Mouse (Mus musculus): ENCODE measurements around the gene Rec114.

Gene Rec114

DNA sequence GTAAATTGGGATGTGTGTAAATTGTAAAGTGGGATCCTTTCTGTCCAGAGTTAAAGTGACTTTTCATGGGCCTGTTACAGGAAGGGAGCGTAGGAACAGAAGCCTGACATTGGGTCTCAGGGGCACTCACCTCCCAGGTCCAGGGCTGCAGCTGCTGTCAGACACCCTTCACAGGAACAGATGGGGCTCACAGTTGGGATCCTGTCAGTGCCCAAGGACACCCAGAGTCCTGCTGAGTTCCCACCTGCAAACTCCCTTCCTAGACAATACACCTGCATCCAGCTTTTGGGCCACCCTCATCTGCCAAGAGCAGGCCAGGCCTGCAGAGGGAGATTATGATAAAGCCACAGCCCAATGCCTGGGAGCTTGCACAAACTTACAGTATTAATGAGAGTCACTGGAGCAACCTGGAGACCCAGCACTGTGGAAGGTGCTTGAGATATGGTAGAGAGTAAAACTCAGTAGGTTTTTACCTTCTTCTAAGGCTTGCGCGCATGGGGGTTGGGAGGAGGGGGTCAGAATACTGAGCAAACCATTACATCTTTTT is at the start of gene Rec114:
Gene Rec114, minus strand, starts transcription at position 263 of the 547 bp plus-strand sequence.
- DNase-seq, result no peak

- DNase-seq, result no peak
Measured at GRCm38 (mm10) chr9:58789476-58789875, 45.7 kb upstream of the Rec114 start.

DNA sequence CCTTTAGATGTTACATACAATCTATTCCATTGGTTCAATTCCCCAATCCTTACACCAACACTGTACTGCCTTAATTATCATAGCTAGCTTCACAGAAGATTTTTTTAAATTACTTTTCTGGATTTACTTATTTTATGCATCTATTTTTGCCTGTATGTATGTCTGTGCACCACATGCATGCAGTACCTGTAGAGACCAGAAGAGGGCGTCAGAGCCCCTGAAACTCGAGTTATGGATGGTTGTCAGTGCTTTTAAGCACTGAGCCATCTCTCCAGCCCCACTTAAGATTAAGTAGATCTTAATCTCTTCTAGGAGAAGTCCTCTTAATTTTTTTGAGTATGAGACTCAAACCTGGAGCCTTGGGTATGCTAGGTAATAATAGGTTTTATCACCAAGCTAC is 31.6 kb upstream of the Rec114 start:
- no peak for DNase-seq

- no peak for DNase-seq
Measured at GRCm38 (mm10) chr9:58774761-58775160, 31.0 kb upstream of the Rec114 start.

DNA sequence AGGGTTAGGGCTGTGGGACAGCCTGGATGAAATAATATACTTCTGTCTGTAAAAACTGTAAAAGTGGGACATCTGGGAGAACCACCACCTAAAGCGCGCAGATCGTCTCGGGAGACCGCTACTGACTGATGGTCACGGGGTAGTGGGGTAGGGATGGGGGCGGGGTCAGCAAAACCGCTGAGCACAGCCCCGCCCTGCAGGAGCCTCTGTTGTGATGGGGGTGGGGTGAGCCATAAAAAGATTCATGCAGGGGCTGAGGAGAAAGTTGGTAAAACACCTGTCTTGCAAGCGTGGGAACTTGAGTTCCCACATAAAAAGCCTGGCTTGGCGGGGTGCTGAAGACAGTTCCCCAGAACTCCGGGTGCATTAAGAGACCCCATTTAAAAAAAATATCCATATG is 26.2 kb upstream of the Rec114 start:
- DNase-seq, result no peak

- no peak for DNase-seq
Measured at GRCm38 (mm10) chr9:58766959-58767955, 23.5 kb upstream of the Rec114 start.

GRCm38 (mm10) chr9:58764354-58764753 is 20.6 kb upstream of the Rec114 start:
- no peak for DNase-seq

DNA sequence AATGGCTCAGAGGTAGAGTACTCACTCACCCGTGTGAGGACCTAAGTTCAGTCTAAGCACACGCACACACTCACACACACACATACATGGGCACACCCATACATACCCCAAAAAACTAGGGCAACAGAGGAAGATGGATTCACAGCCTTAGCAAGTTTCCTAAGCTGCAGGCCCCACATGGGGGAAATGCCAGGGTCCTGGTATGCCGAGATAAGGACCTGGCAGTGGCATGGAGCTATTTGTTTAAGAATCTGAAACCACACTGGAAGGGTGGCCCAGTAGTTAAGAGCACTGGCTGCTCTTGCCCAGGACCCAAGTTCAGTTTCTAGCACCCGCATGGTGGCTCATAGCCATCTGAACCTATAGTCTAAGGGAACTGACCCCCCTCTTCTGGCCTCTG is 19.4 kb upstream of the Rec114 start:
- no peak for DNase-seq

- no peak for DNase-seq
Measured at GRCm38 (mm10) chr9:58762086-58762485, 18.3 kb upstream of the Rec114 start.

DNA sequence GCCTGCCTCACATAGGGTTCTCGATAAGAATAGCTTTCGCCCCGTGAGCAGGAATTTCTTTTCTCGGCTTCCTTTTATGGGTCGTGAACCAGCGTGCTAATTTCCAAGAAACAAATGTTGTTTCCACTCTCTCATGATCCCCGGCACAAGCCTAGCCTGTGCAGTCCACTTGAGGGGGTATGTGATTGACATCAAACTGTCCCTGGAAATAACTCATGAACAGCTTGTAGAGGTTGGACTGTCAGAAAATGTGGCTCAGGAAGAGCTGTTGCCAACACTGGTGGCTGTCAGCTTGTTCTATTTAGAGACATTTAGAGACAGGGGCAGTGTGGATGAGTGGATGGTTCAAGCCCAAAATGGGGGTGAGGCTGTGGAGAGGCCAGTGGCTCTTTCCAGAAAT is 15.0 kb upstream of the Rec114 start:
- no peak for DNase-seq

- DNase-seq, result no peak
Measured at GRCm38 (mm10) chr9:58756371-58757132, 12.8 kb upstream of the Rec114 start.

DNA sequence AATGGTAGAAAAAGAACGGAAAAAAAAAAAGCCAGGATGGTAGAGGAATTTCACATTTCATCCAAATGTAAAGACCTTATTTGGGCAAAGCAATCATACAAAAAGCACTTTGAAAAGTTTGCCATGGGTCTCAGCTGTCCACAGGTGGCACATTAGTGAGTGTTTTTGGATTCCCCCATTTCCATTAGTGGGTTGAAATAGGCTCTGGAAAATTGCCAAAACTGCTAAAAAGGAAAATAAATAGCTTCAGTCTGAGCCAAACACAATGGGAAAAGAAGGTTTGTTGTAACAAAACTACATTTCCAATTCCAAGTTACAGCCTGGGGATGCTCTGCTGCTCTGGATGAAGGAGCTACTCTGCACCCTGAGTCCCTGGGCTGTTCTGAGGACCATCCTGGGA is 9.8 kb upstream of the Rec114 start:
- DNase-seq, result no peak

DNA sequence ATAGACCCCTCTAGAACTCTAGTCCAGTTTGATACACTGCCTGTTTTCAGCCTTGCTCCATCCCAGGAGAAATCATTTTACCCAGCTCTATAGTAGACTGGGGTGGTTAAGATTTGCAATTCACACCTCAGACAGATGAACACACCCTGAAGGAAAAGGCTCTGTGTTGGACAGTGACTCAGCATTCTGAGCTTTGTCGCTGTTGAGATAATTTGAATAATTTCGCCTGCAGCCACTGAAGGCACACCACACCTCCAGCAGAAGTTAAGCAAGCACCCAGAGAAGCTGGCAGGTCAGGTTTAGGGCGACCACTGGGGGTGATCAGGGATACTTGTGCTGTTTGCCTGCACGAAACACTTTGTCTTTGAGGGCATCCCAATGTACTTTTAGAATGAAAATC is 4.4 kb upstream of the Rec114 start:
- no peak for DNase-seq

- DNase-seq, result no peak
Measured at GRCm38 (mm10) chr9:58747328-58747755, 3.6 kb upstream of the Rec114 start.

- DNase-seq, result no peak
Measured at GRCm38 (mm10) chr9:58742692-58743091, 1.1 kb downstream of the Rec114 start.

GRCm38 (mm10) chr9:58741369-58741768 is 2.4 kb downstream of the Rec114 start:
- no peak for DNase-seq

DNA sequence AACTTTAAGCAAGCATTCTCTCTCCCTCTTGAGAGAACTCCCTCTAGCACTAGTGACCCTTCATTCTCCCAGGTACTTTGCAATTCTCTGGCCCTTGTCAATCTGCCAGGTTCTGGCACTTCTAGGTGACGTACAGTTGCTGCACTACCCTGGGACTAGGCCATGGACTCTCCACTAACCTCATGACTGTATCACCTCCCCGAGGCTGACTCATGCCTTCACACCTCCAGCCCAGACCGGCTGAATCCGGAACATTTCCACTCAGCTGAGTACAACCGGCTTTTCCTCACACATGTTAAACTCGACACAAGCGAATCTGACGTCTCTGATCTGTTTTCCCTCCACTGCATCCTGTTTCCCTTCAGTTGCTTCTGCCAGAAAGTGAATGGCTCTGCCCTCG is 4.0 kb downstream of the Rec114 start:
- DNase-seq, result no peak

GRCm38 (mm10) chr9:58723165-58723564 is 20.6 kb downstream of the Rec114 start:
- DNase-seq, result no peak

- no peak for DNase-seq
Measured at GRCm38 (mm10) chr9:58722151-58722550, 21.6 kb downstream of the Rec114 start.

- DNase-seq, result no peak
Measured at GRCm38 (mm10) chr9:58721021-58721420, 22.7 kb downstream of the Rec114 start.

- no peak for DNase-seq
Measured at GRCm38 (mm10) chr9:58720167-58720566, 23.6 kb downstream of the Rec114 start.

GRCm38 (mm10) chr9:58719471-58719870 is 24.3 kb downstream of the Rec114 start:
- no peak for DNase-seq

DNA sequence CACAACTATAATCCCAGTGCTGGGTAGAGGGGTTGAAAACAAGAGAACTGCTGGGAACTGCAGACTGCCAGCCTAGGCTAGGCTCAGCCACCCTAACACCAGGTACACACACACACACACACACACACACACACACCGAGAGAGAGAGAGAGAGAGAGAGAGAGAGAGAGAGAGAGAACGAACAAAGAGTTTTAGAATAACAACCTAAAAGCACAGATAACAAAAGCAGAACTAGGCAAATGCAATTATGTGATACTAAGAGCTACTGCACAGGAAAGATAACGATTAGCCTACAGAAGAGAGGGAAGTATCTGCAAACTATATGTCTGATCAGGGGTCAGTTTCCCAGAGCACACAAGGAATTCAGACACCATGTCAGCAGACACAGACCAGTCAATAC is 24.8 kb downstream of the Rec114 start:
- DNase-seq, result no peak

DNA sequence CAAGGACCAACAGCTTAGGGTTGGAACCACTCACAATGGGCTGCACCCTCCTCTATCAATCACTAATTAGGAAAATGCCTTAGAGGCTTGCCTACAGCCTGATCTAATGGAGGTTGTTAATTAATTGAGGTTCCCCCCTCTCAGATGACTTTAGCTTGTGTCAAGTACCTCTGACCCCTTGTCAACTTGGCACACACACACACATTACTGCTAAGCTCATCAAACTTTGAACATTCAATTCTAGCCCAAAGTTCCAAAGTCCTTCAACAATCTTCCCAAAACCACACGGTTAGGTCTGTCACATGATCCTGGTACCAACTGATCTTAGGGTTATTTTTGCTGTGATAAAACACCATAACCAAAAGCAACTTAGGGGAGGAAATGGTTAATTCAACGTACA is 26.9 kb downstream of the Rec114 start:
- no peak for DNase-seq

Data from B cell, adult 2 months (primary cell).